Mouse (Mus musculus) spleen, adult 10 weeks (tissue): ENCODE data around the gene Hc. TPM values are rescaled to one million over a fixed set of nuclear protein-coding genes. Genes with fewer than 3 reads are reported as not detected.

Source experiments
- polyA plus RNA-seq: library from polyadenylated mRNA; stranded (reverse); fragments of 350-450 nt; fragmentation: Illumina TruSeq; extraction: RNeasy Lipid Tissue Mini Kit (QIAGEN cat#74804); gene quantifications from one replicate; pipeline ENCODE4 v1.2.3, GENCODE M21; 2015; ENCODE audit warnings: low replicate concordance; ENCODE audit not compliant: insufficient read depth

Gene Hc
- polyA plus RNA-seq, result 0.10 TPM

DNA sequence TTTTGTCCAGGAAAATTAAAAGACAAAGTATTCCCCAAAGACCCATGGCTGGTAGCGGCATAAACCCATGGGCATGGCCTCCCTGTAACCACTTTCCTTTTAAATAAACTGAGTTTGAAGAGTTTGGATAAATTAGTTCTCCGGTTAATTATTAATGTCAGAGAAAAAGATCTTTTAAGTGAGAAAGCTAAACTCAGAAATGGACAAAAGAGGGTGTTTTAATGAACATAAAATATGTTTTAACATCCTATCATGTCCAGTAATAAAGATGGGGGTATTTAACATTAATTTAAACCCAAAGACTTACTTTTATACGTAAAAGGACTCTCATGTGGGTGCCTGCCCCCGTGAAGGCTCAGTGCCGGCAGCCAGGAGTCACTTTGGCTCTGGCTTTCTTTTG, at the start of gene Hc:
Hc (minus strand) TSS at position 101 of the 400 bp plus-strand sequence.

DNA sequence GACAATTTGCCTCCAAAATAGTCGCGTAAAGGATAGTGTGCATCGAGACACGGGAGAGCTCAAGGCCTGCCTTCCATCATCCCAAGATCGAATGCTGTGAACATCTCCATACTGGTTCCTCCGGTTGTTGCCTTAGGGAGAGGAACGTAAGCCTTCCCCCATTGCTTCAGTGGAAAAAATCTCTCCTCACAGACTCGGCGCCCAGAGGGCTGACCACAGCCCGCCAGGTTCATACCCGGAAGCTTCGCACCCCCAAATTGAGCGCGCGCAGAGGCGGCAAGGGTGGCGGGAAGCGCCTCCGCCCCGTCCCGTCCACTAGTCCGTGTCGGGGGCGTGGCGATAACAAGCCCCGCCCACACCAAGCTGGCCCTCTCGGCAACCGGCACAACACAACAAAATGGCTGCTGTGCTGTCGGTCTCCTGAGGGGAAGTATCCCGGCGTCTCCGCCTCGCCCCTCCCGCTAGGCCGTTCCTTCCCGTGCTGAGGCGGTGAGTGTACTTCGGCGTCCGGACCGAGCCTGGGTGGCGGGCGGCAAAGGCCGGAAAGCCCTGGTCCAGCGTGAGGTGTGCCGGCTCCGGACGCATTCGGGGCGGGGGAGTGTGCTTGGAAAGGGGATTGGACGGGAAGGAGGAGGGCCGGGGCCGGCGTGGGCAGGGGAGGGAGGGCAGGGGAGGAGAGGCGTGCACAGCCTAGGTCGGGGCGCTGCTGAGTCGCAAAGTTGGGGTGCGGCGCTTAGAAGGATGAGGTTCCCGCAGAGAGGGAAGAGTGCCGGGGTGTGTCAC, 48.1 kb upstream of the Hc start, which contains the start of gene Cntrl:
Cntrl (plus strand) TSS at position 352 of the 783 bp plus-strand sequence.

DNA sequence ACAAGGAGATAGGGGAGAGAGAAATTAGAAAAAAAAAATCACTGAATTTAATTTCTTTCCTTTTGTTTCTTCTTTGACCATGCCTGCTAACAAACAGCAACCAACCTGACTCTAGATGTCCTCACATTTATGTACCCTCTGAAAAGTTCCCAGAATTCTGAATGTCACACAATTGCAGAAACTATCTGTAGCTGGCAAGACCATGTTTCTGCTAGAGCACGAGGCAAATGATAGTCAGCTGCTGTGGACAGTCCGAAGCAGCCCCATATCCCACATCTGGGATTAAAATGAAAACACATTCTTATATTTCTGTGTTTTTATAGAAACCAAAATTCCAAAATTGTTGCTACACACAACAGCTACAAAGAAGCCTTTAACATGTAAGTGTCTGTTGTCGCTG, 40.2 kb upstream of the Hc start, which contains the start of gene AI182371:
AI182371 (minus strand) TSS at position 101 of the 400 bp plus-strand sequence.

DNA sequence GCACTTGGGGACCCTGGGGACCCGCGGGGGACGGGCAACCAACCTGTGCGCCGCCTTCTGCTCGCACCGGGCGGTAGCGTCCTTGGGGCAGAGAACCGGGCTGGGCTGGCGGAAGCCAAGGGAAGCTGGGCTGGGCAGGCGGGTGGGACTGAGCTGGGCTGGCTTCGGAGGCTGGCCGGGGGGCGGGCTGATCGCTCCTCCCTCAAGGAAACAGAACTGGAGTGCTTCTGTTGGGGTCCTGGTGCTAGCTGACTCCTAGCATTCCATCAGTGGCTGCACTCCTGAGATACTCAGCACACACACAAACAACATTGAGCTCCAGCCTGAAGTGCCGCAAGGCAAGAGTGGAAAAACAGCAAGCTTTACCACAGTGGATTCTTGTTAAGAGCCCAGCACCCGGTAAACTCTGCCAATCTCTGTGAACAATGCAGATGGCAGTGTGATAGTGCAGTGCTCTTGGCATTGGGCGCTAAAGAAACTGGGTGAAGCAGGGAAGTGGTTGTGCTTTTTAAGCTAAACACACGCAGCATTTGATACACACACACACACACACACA, 99.7 kb downstream of the Hc start, which contains the start of gene Traf1:
Traf1 (minus strand) TSS at position 292 of the 556 bp plus-strand sequence.

Other genes with a start within 250 kb of the Hc start
- 99.4 TPM for gene Fbxw2, start 235.1 kb downstream of the Hc start, polyA plus RNA-seq
- not detected for gene Gm34653, start 228.4 kb downstream of the Hc start, polyA plus RNA-seq
- not detected for gene Cutal, start 187.0 kb downstream of the Hc start, polyA plus RNA-seq
- 42.6 TPM for gene Psmd5, start 186.5 kb downstream of the Hc start, polyA plus RNA-seq
- 7.0 TPM for gene Phf19, start 147.4 kb downstream of the Hc start, polyA plus RNA-seq
- gene Traf1, start 99.7 kb downstream of the Hc start, polyA plus RNA-seq, result 120 TPM
- 2.3 TPM for gene AI182371, start 40.1 kb upstream of the Hc start, polyA plus RNA-seq
- gene Cntrl, start 48.1 kb upstream of the Hc start, polyA plus RNA-seq, result 166 TPM
- gene Rab14, start 139.7 kb upstream of the Hc start, polyA plus RNA-seq, result 217 TPM
- 108 TPM for gene Gsn, start 194.9 kb upstream of the Hc start, polyA plus RNA-seq